Mouse (Mus musculus) limb, embryonic 13.5 days (tissue): ENCODE results near the gene Creb5. TPM values are rescaled to one million over a fixed set of nuclear protein-coding genes. Genes with fewer than 3 reads are reported as not detected.

Experiments
- ATAC-seq: fragments of 200-750 bp; cut with Nextera tagmentation; 2 replicates; pipeline ENCODE4 v1.8.0; 2017; ENCODE audit warnings: low read depth, moderate number of reproducible peaks, moderate TSS enrichment; ENCODE audit not compliant: low FRiP score
- H3K27ac ChIP-seq: fragments of 300-500 bp; sonication (generic); 2 replicates; pipeline ENCODE4 v1.5.1; 2015; ENCODE audit warnings: inconsistent platforms, mild to moderate bottlenecking, moderate library complexity
- H3K27me3 ChIP-seq: fragments of 300-500 bp; sonication (generic); 2 replicates; pipeline ENCODE4 v1.6.1; 2015; ENCODE audit warnings: mild to moderate bottlenecking, inconsistent platforms
- H3K36me3 ChIP-seq: fragments of 300-500 bp; sonication (generic); 2 replicates; pipeline ENCODE4 v1.6.1; 2015; ENCODE audit warnings: inconsistent platforms, mild to moderate bottlenecking, moderate library complexity
- H3K4me1 ChIP-seq: fragments of 300-500 bp; sonication (generic); 2 replicates; pipeline ENCODE4 v1.6.1; 2015; ENCODE audit warnings: inconsistent platforms
- H3K4me2 ChIP-seq: fragments of 300-500 bp; sonication (generic); replicated peaks from 2 replicates; pipeline ENCODE4 v1.6.1; 2015; ENCODE audit warnings: inconsistent platforms, mild to moderate bottlenecking, moderate library complexity
- H3K4me3 ChIP-seq: fragments of 300-500 bp; sonication (generic); 2 replicates; pipeline ENCODE4 v1.5.1; 2015; ENCODE audit warnings: moderate library complexity, mild to moderate bottlenecking, inconsistent platforms
- H3K9ac ChIP-seq: fragments of 300-500 bp; sonication (generic); 2 replicates; pipeline ENCODE4 v1.6.1; 2015; ENCODE audit warnings: mild to moderate bottlenecking, inconsistent platforms
- H3K9me3 ChIP-seq: fragments of 300-500 bp; sonication (generic); 2 replicates; pipeline ENCODE4 v1.6.1; 2016; ENCODE audit warnings: inconsistent platforms
- WGBS: fragments of 180-500 bp; shearing (Covaris S2); methylation state at CpG from one replicate; pipeline ENCODE4 v1.1.7; 2015; 5-methylcytosine and 5-hydroxymethylcytosine counted together
- polyA plus RNA-seq: library from polyadenylated mRNA; unstranded; fragments of >200 nt; fragmentation: Nextera tagmentation; extraction: Ambion mirVana; gene quantifications from 2 replicates; pipeline ENCODE4 v1.2.1, GENCODE M21; 2015

Creb5 gene
- polyA plus RNA-seq, 1 experiment from 2014 or later, result 75.4 TPM

GRCm38 (mm10) chr6:53644056-53644455 is 357.0 kb downstream of the Creb5 start:
- Histone ChIP-seq H3K4me1 (peaks cover 49% of the 10 kb centered on the region), H3K36me3 (0 out of 2 replicates have a peak, but pooled peaks cover 5% of the 10 kb centered on the region), H3K27me3 (no peaks in the 10 kb centered on the region), H3K4me3 (no peak overlapping the region), H3K9ac (no peak overlapping the region), H3K4me2 (no peak overlapping the region), H3K9me3 (no peaks in the 10 kb centered on the region), H3K27ac (peak overlapping the region; percentile 2; the same call in 1 of the 2 replicates)
- WGBS, result 57% methylated on average over 6 of the region's 6 CpGs
- no peak for ATAC-seq

GRCm38 (mm10) chr6:53644971-53645370 is 357.9 kb downstream of the Creb5 start:
- H3K36me3 ChIP-seq, result 0 out of 2 replicates have a peak, but pooled peaks cover 5% of the 10 kb centered on the region
- H3K4me1 ChIP-seq, result peaks cover 40% of the 10 kb centered on the region
- no peak overlapping the region for H3K9ac ChIP-seq
- no peaks in the 10 kb centered on the region for H3K9me3 ChIP-seq
- H3K27me3 ChIP-seq, result no peaks in the 10 kb centered on the region
- ATAC-seq, result no peak
- WGBS, result 92% methylated on average over 7 of the region's 7 CpGs
- no peak overlapping the region for H3K27ac ChIP-seq
- no peak overlapping the region for H3K4me3 ChIP-seq
- H3K4me2 ChIP-seq, result no peak overlapping the region

GRCm38 (mm10) chr6:53649782-53650181 is 362.7 kb downstream of the Creb5 start:
- Histone ChIP-seq H3K4me1 (peaks cover 42% of the 10 kb centered on the region), H3K9me3 (no peaks in the 10 kb centered on the region), H3K36me3 (no peaks in the 10 kb centered on the region), H3K4me3 (no peak overlapping the region), H3K27me3 (no peaks in the 10 kb centered on the region), H3K4me2 (no peak overlapping the region), H3K9ac (no peak overlapping the region), H3K27ac (no peak overlapping the region)
- WGBS, result 82% methylated on average over 1 of the region's 1 CpGs
- ATAC-seq, result no peak

- Histone ChIP-seq H3K9ac (no peak overlapping the region), H3K4me3 (no peak overlapping the region), H3K27me3 (no peaks in the 10 kb centered on the region), H3K4me2 (no peak overlapping the region), H3K27ac (peak overlapping the region; percentile 72; the same call in 1 of the 2 replicates), H3K9me3 (no peaks in the 10 kb centered on the region), H3K4me1 (peaks cover 65% of the 10 kb centered on the region), H3K36me3 (no peaks in the 10 kb centered on the region)
- WGBS, result 49% methylated on average over 5 of the region's 5 CpGs
- no peak for ATAC-seq
These were observed 365.6 kb downstream of the Creb5 start for GRCm38 (mm10) chr6:53652691-53653090.

- Histone ChIP-seq H3K27me3 (no peaks in the 10 kb centered on the region), H3K4me2 (peak overlapping the region; percentile 19), H3K9ac (no peak overlapping the region), H3K4me3 (no peak overlapping the region), H3K36me3 (no peaks in the 10 kb centered on the region), H3K27ac (peak overlapping the region; percentile 72; the same call in 1 of the 2 replicates), H3K4me1 (peaks cover 68% of the 10 kb centered on the region), H3K9me3 (no peaks in the 10 kb centered on the region)
- ATAC-seq, result 0 out of 2 replicates have a peak, but pooled peaks have one; percentile 17
- 40% methylated on average over 8 of the region's 8 CpGs for WGBS
These were observed 366.8 kb downstream of the Creb5 start for GRCm38 (mm10) chr6:53653706-53654360.

- no peak overlapping the region for H3K4me3 ChIP-seq
- ATAC-seq, result peak; percentile 80
These were observed 367.3 kb downstream of the Creb5 start for GRCm38 (mm10) chr6:53654361-53654824.

GRCm38 (mm10) chr6:53656466-53656865 is 369.4 kb downstream of the Creb5 start:
- no peak overlapping the region for H3K4me2 ChIP-seq
- H3K36me3 ChIP-seq, result no peaks in the 10 kb centered on the region
- no peak for ATAC-seq
- H3K9ac ChIP-seq, result no peak overlapping the region
- H3K27me3 ChIP-seq, result no peaks in the 10 kb centered on the region
- 48% methylated on average over 3 of the region's 3 CpGs for WGBS
- H3K4me1 ChIP-seq, result peaks cover 68% of the 10 kb centered on the region
- no peak overlapping the region for H3K4me3 ChIP-seq
- H3K27ac ChIP-seq, result peak overlapping the region; percentile 73
- no peaks in the 10 kb centered on the region for H3K9me3 ChIP-seq

More at GRCm38 (mm10) chr6:53654361-53654824, 367.3 kb downstream of the Creb5 start:
- Histone ChIP-seq H3K4me1 (peaks cover 73% of the 10 kb centered on the region), H3K9me3 (no peaks in the 10 kb centered on the region), H3K27ac (peak overlapping the region; percentile 72), H3K9ac (no peak overlapping the region), H3K27me3 (no peaks in the 10 kb centered on the region), H3K4me2 (peak overlapping the region; percentile 19), H3K36me3 (no peaks in the 10 kb centered on the region)
- WGBS, result 20% methylated on average over 12 of the region's 12 CpGs

- Histone ChIP-seq H3K27me3 (no peaks in the 10 kb centered on the region), H3K4me1 (peaks cover 58% of the 10 kb centered on the region), H3K4me3 (no peak overlapping the region), H3K36me3 (no peaks in the 10 kb centered on the region), H3K27ac (no peak overlapping the region; the same call in 1 of the 2 replicates), H3K9me3 (no peaks in the 10 kb centered on the region), H3K9ac (no peak overlapping the region), H3K4me2 (no peak overlapping the region)
- WGBS, result 63% methylated on average over 4 of the region's 4 CpGs
- ATAC-seq, result no peak
These were observed 370.4 kb downstream of the Creb5 start for GRCm38 (mm10) chr6:53657483-53657882.

- Histone ChIP-seq H3K27me3 (no peaks in the 10 kb centered on the region), H3K4me1 (peaks cover 44% of the 10 kb centered on the region), H3K9me3 (no peaks in the 10 kb centered on the region), H3K4me2 (no peak overlapping the region; the same call in 1 of the 2 replicates), H3K36me3 (peaks cover 7% of the 10 kb centered on the region; the same call in 1 of the 2 replicates), H3K9ac (no peak overlapping the region), H3K27ac (peak overlapping the region; percentile 39), H3K4me3 (no peak overlapping the region)
- ATAC-seq, result peak; percentile 59; the same call in 1 of the 2 replicates
- 50% methylated on average over 11 of the region's 11 CpGs for WGBS
These were observed 376.1 kb downstream of the Creb5 start for GRCm38 (mm10) chr6:53662858-53663833.

GRCm38 (mm10) chr6:53664759-53665158 is 377.7 kb downstream of the Creb5 start:
- Histone ChIP-seq H3K4me1 (peaks cover 35% of the 10 kb centered on the region), H3K36me3 (peaks cover 10% of the 10 kb centered on the region; the same call in 1 of the 2 replicates), H3K4me3 (no peak overlapping the region), H3K4me2 (no peak overlapping the region), H3K27me3 (no peaks in the 10 kb centered on the region), H3K9ac (no peak overlapping the region), H3K9me3 (no peaks in the 10 kb centered on the region), H3K27ac (no peak overlapping the region)
- 52% methylated on average over 1 of the region's 1 CpGs for WGBS
- ATAC-seq, result no peak

GRCm38 (mm10) chr6:53666503-53666902 is 379.4 kb downstream of the Creb5 start:
- H3K9me3 ChIP-seq, result no peaks in the 10 kb centered on the region
- H3K4me2 ChIP-seq, result no peak overlapping the region
- H3K4me3 ChIP-seq, result no peak overlapping the region
- WGBS, result 69% methylated on average over 5 of the region's 5 CpGs
- no peak overlapping the region; the same call in 1 of the 2 replicates for H3K27ac ChIP-seq
- no peak overlapping the region for H3K9ac ChIP-seq
- ATAC-seq, result no peak
- peaks cover 40% of the 10 kb centered on the region for H3K4me1 ChIP-seq
- no peaks in the 10 kb centered on the region for H3K27me3 ChIP-seq
- H3K36me3 ChIP-seq, result peaks cover 10% of the 10 kb centered on the region; the same call in 1 of the 2 replicates

- peak overlapping the region; percentile 77; the same call in 1 of the 2 replicates for H3K27ac ChIP-seq
- no peak overlapping the region for H3K9ac ChIP-seq
- no peaks in the 10 kb centered on the region for H3K27me3 ChIP-seq
- no peak overlapping the region for H3K4me3 ChIP-seq
- no peaks in the 10 kb centered on the region for H3K9me3 ChIP-seq
- WGBS, result 70% methylated on average over 1 of the region's 1 CpGs
- no peak for ATAC-seq
- peaks cover 15% of the 10 kb centered on the region for H3K36me3 ChIP-seq
- no peak overlapping the region for H3K4me2 ChIP-seq
- peaks cover 71% of the 10 kb centered on the region for H3K4me1 ChIP-seq
These were observed 391.2 kb downstream of the Creb5 start for GRCm38 (mm10) chr6:53678307-53678706.
